Mouse (Mus musculus): ENCODE measurements around the gene Anxa8. TPM values are rescaled to one million over a fixed set of nuclear protein-coding genes. Genes with fewer than 3 reads are reported as not detected.

Anxa8 gene
- polyA plus RNA-seq, 1 experiment from 2014 or later: not detected

DNA sequence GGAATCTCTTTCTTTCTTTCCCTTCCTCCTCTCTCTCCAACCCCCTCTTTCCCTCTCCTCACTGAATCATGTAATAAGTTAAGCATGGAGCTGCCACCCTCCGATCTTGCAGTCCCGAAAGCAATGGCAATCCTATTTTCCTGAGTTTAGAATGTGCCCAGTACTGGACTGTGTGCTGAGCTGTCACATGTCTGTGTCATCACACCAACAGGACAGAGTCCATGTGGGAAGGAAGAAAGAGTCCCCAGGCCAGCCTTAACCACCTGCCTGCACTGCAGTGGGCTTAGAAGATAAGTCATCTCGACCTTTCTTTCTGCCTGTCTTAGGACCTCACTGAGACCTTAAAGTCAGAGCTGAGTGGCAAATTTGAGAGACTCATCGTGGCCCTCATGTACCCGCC lies 5.7 kb downstream of the Anxa8 start:
- Histone ChIP-seq H3K9me3 (no peaks in the 10 kb centered on the region), H3K27me3 (no peaks in the 10 kb centered on the region), H3K4me3 (no peak overlapping the region), H3K36me3 (no peaks in the 10 kb centered on the region), H3K27ac (no peak overlapping the region), H3K4me2 (no peak overlapping the region), H3K9ac (no peak overlapping the region), H3K4me1 (replicated peaks) (no peaks in the 10 kb centered on the region)
- 90% methylated on average over 5 of the region's 5 CpGs for WGBS
- ATAC-seq (ENCODE audit: low FRiP score): no peak

DNA sequence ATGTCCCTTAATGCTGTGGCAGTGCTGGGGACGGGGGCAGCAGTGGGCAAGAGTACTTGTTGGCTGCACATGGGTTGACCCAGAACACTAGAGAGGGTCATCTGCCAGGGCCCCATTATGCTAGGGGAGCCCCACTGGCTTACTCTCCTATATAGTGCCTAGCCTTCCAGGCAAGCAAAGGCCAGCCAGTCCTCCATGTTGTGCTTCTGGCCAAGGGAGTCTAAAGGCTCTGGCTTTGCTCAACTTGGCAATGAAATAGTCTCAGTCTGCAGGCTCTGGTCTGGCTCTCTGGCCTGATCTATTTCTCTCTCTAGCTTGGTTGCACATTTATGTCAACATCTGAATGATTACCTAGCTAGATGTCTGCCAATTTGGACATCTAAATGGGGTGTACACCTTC lies 7.1 kb downstream of the Anxa8 start:
- H3K4me1 ChIP-seq (replicated peaks): no peaks in the 10 kb centered on the region
- H3K27ac ChIP-seq: no peak overlapping the region
- H3K4me2 ChIP-seq: no peak overlapping the region
- H3K4me3 ChIP-seq: no peak overlapping the region
- WGBS: 87% methylated on average over 1 of the region's 1 CpGs
- no peak for ATAC-seq (ENCODE audit: low FRiP score)
- H3K9me3 ChIP-seq: no peaks in the 10 kb centered on the region
- H3K9ac ChIP-seq: no peak overlapping the region
- no peaks in the 10 kb centered on the region for H3K27me3 ChIP-seq
- H3K36me3 ChIP-seq: no peaks in the 10 kb centered on the region

DNA sequence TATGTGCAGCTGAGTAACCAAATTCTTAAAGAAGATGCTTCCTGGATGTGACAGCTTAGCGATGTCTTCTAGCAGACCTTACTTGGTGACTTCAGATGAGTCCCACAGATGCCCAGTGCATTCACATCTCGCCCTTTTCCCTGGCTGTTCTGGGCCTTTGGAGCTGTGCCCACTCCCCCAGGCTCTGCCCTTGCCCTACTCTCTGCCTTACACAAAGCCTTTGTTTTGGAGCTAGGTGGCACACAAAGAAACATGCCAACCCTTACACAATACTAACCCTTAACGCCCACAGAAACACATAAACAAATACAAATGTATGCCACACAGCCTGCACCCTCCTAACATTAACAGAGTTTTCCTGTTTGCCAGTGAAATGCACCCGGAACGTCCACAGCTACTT lies 10.4 kb downstream of the Anxa8 start:
- H3K4me2 ChIP-seq: no peak overlapping the region
- H3K9ac ChIP-seq: no peak overlapping the region
- H3K4me3 ChIP-seq: no peak overlapping the region
- no peak overlapping the region for H3K27ac ChIP-seq
- H3K4me1 ChIP-seq (replicated peaks): no peaks in the 10 kb centered on the region
- no peaks in the 10 kb centered on the region for H3K9me3 ChIP-seq
- no peaks in the 10 kb centered on the region for H3K36me3 ChIP-seq
- no peak for ATAC-seq (ENCODE audit: low FRiP score)
- WGBS: 70% methylated on average over 5 of the region's 5 CpGs
- H3K27me3 ChIP-seq: no peaks in the 10 kb centered on the region

- Histone ChIP-seq H3K4me1 (replicated peaks) (no peaks in the 10 kb centered on the region), H3K36me3 (no peaks in the 10 kb centered on the region), H3K9ac (no peak within 1 kb of the TSS), H3K9me3 (no peaks in the 10 kb centered on the region), H3K4me2 (no peak within 1 kb of the TSS), H3K27me3 (no peaks in the 10 kb centered on the region), H3K27ac (no peak within 1 kb of the TSS), H3K4me3 (no peak within 1 kb of the TSS)
- ATAC-seq (ENCODE audit: low FRiP score): no peak
- 82% methylated on average over 5 of the region's 5 CpGs for WGBS
These were observed 16.8 kb downstream of the Anxa8 start, which contains the start of gene A630023A22Rik for GRCm38 (mm10) chr14:34102601-34103000. Gene A630023A22Rik (minus strand): TSS chr14:34102754.

DNA sequence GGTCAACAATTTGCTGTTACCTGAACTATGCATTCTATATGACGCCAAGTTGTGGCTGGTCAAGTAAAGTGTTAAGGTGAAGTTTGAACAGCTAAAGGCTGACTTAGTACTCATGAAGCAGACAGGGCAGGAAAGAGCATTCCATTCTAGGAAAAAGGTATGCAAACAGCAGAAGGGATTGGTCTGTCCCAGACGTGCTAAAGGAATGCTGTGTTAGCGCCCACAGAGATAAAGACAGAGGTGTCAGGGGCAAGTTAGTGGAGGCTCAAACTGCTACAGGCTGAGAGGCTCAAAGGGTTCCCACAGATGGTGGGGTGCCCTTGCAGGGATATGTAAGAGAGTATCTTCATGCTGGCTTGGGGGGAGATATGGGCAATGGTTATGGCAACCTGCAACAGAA lies 18.1 kb downstream of the Anxa8 start:
- Histone ChIP-seq H3K36me3 (no peaks in the 10 kb centered on the region), H3K4me3 (no peak overlapping the region), H3K4me1 (replicated peaks) (no peaks in the 10 kb centered on the region), H3K9ac (no peak overlapping the region), H3K9me3 (no peaks in the 10 kb centered on the region), H3K27ac (no peak overlapping the region), H3K4me2 (no peak overlapping the region), H3K27me3 (no peaks in the 10 kb centered on the region)
- WGBS: 84% methylated on average over 3 of the region's 3 CpGs
- no peak for ATAC-seq (ENCODE audit: low FRiP score)

DNA sequence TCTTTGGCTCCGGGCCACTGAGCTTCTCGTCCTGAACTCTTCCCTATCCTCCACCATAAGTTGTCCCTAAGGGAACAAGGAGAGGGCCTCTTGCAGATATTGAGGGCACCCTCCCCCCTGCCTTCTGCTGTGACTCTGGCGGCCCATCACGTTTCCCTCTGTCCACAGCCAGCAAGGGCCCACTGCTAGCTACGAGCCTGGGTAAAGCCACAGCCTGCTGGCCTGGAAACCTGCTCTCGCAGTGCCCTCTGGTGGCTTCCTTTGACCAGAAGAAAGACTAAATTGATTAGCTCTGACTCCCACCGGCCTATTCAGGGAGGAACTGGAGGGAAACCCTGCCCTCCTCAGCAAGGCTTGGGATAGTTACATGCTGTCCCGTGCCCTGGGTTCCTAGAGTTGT lies 19.1 kb downstream of the Anxa8 start:
- WGBS: 26% methylated on average over 8 of the region's 8 CpGs
- Histone ChIP-seq H3K4me1 (replicated peaks) (no peaks in the 10 kb centered on the region), H3K36me3 (no peaks in the 10 kb centered on the region), H3K27me3 (no peaks in the 10 kb centered on the region), H3K9me3 (no peaks in the 10 kb centered on the region), H3K4me2 (no peak overlapping the region), H3K27ac (no peak overlapping the region), H3K9ac (no peak overlapping the region), H3K4me3 (no peak overlapping the region)
- ATAC-seq (ENCODE audit: low FRiP score): 0 out of 2 replicates have a peak, but pooled peaks have one; percentile 24

DNA sequence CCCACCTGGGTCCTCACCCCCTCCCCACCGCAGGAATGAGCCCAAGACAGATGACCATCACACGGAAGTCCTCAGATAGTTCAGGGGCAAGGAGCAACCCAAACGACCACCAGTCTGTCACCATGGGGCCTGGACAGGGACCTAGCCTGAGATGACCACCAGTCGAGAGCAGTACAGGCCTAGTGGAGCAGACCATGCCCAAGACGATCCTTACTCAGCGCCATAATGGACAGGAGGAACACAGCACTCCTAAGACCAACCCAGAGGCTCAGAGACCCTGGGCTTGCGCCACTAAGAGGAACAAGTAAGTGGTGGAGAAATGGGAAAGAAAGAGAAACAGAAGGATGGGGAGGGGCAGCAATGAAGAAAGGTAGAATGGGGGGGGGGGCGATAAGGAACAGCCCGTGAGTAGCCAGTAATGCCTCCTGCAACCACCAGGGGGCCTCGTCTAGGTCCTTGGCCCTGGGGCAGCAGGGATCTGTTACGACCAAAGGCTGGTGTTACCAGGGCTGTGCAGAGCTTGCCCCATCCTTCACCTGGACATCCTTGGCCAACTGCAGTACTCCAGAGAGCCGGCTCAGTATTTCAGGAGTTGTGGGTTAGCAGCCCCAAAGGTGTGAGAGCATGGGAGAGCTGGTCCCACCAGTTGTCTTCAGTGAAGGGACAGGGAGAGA lies 20.7 kb downstream of the Anxa8 start:
- no peak for ATAC-seq (ENCODE audit: low FRiP score)
- no peak overlapping the region for H3K4me2 ChIP-seq
- no peaks in the 10 kb centered on the region for H3K4me1 ChIP-seq (replicated peaks)
- H3K27me3 ChIP-seq: no peaks in the 10 kb centered on the region
- no peak overlapping the region for H3K9ac ChIP-seq
- H3K27ac ChIP-seq: no peak overlapping the region
- H3K4me3 ChIP-seq: no peak overlapping the region
- no peaks in the 10 kb centered on the region for H3K36me3 ChIP-seq
- WGBS: 57% methylated on average over 11 of the region's 12 CpGs
- H3K9me3 ChIP-seq: no peaks in the 10 kb centered on the region

GRCm38 (mm10) chr14:34107594-34107993 lies 21.8 kb downstream of the Anxa8 start:
- Histone ChIP-seq H3K9ac (no peak overlapping the region), H3K27ac (no peak overlapping the region), H3K9me3 (no peaks in the 10 kb centered on the region), H3K4me1 (replicated peaks) (no peaks in the 10 kb centered on the region), H3K27me3 (no peaks in the 10 kb centered on the region), H3K36me3 (no peaks in the 10 kb centered on the region), H3K4me3 (no peak overlapping the region), H3K4me2 (no peak overlapping the region)
- no peak for ATAC-seq (ENCODE audit: low FRiP score)
- WGBS: 83% methylated on average over 4 of the region's 4 CpGs

DNA sequence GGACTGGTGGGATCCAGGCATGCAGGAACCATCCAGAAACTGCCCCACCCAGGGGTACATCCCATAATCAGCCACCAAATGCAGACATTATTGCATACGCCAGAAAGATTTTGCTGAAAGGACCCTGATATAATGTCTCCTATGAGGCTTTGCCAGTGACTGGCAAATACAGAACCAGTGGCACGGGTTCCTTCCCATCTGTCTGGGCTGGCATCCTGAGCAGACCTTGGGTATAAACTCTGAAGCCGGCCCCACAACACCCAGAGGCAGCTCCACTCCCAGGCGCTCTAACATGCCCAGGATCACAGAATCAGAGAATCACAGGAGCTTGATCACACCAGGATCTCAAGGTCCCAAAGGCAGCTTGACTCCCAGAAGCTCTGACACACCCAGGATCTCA lies 28.5 kb downstream of the Anxa8 start:
- Histone ChIP-seq H3K27me3 (no peaks in the 10 kb centered on the region), H3K9me3 (no peaks in the 10 kb centered on the region), H3K4me1 (replicated peaks) (no peaks in the 10 kb centered on the region), H3K27ac (no peak overlapping the region), H3K36me3 (no peaks in the 10 kb centered on the region), H3K4me3 (no peak overlapping the region), H3K9ac (no peak overlapping the region), H3K4me2 (no peak overlapping the region)
- 91% methylated on average over 4 of the region's 4 CpGs for WGBS
- ATAC-seq (ENCODE audit: low FRiP score): no peak

GRCm38 (mm10) chr14:34119046-34119723 lies 33.4 kb downstream of the Anxa8 start:
- H3K9me3 ChIP-seq: no peaks in the 10 kb centered on the region
- no peaks in the 10 kb centered on the region for H3K27me3 ChIP-seq
- no peak overlapping the region for H3K4me2 ChIP-seq
- H3K36me3 ChIP-seq: no peaks in the 10 kb centered on the region
- H3K27ac ChIP-seq: no peak overlapping the region
- ATAC-seq (ENCODE audit: low FRiP score): no peak
- H3K4me3 ChIP-seq: no peak overlapping the region
- WGBS: 78% methylated on average over 7 of the region's 7 CpGs
- no peaks in the 10 kb centered on the region; the same call in 1 of the 2 replicates for H3K4me1 ChIP-seq (replicated peaks)
- H3K9ac ChIP-seq: no peak overlapping the region

DNA sequence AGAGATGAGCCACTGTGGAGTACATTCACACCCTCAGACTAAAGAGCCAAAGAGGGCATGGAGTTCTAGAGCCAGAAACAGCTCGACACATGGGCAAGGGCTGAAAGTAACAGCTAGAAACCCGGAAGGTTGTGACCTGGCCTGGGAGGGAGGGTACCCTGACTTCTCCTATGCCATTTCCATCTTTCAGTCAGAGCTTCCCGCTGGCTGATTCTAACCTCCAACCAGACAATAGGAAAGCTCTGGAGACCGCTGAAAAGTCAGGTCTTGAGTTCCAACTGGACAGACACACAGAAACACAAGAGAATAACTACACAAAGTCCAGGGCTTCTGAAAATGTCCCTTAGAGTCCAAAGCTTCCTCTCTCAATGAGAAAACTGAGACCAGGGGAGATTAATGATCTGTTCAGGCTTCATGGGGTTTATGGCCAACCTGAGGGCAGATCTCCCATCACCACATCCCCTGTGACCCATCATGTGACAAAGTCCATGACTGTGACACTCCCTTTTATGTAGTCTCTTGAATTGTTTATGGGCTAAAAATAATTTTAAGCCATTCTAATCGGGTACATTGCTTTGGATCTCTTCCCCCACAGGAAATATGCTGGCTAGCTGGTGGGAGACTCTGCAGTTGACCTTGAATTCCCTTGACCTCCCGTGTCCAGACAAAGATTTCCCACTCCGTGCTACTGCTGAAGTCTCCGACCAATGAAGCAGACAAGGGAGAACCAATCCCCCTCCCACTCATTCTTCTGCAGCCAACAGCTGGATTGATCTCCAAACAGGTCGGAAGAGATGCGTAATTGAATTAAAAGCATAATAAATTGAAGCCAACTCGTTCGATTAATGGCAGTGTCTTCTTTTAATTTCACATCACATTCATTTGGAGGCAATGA lies 34.5 kb downstream of the Anxa8 start:
- no peaks in the 10 kb centered on the region for H3K27me3 ChIP-seq
- H3K4me2 ChIP-seq: no peak overlapping the region
- no peak overlapping the region for H3K27ac ChIP-seq
- H3K4me3 ChIP-seq: no peak overlapping the region
- no peak for ATAC-seq (ENCODE audit: low FRiP score)
- H3K9ac ChIP-seq: no peak overlapping the region
- no peaks in the 10 kb centered on the region for H3K9me3 ChIP-seq
- no peaks in the 10 kb centered on the region; the same call in 1 of the 2 replicates for H3K4me1 ChIP-seq (replicated peaks)
- 75% methylated on average over 12 of the region's 12 CpGs for WGBS
- no peaks in the 10 kb centered on the region for H3K36me3 ChIP-seq

- Histone ChIP-seq H3K4me1 (replicated peaks) (no peaks in the 10 kb centered on the region; the same call in 1 of the 2 replicates), H3K9ac (no peak overlapping the region), H3K9me3 (no peaks in the 10 kb centered on the region), H3K27me3 (no peaks in the 10 kb centered on the region), H3K27ac (no peak overlapping the region), H3K36me3 (no peaks in the 10 kb centered on the region), H3K4me2 (no peak overlapping the region), H3K4me3 (no peak overlapping the region)
- ATAC-seq (ENCODE audit: low FRiP score): no peak
- WGBS: 92% methylated on average over 3 of the region's 3 CpGs
These were observed 35.2 kb downstream of the Anxa8 start for GRCm38 (mm10) chr14:34120923-34121351.

Data from hindbrain, embryonic 13.5 days (tissue).